Mouse (Mus musculus) kidney, adult 2 months (tissue): ENCODE results near the gene Lingo2. TPM values are rescaled to one million over a fixed set of nuclear protein-coding genes. Genes with fewer than 3 reads are reported as not detected.

ENCODE experiments used
- DNase-seq: peaks from one replicate; pipeline ENCODE4 v3.0.0; 2021
- H3K27ac ChIP-seq: fragments of 200-500 bp; 2 replicates; pipeline ENCODE4 v1.5.1; 2012; ENCODE audit warnings: low read depth, low read length, control low read depth, inconsistent platforms; ENCODE audit not compliant: insufficient read depth
- H3K27me3 ChIP-seq: fragments of 200-500 bp; replicated peaks from 2 replicates; pipeline ENCODE4 v1.6.1; 2012; ENCODE audit warnings: mild to moderate bottlenecking, moderate library complexity, low read length, inconsistent platforms; ENCODE audit not compliant: control insufficient read depth, insufficient read depth
- H3K36me3 ChIP-seq: fragments of 200-500 bp; 2 replicates; pipeline ENCODE4 v1.6.1; 2012; ENCODE audit warnings: mild to moderate bottlenecking, moderate library complexity, low read length, inconsistent platforms; ENCODE audit not compliant: control insufficient read depth, insufficient read depth
- H3K4me1 ChIP-seq: fragments of 200-500 bp; 2 replicates; pipeline ENCODE4 v1.6.1; 2011; ENCODE audit warnings: low read length; ENCODE audit not compliant: control insufficient read depth, insufficient read depth
- H3K4me3 ChIP-seq: fragments of 200-500 bp; 2 replicates; pipeline ENCODE4 v1.5.1; 2011; ENCODE audit warnings: mild to moderate bottlenecking, low read depth, low read length, control low read depth; ENCODE audit not compliant: insufficient read depth
- CTCF ChIP-seq: fragments of 200-500 bp; conservative IDR thresholded peaks from 2 replicates; pipeline ENCODE4 v1.5.1; 2011; ENCODE audit warnings: low read depth, mild to moderate bottlenecking, control low read depth, low read length, moderate library complexity, mixed read lengths; ENCODE audit not compliant: insufficient read depth, insufficient read length
- POLR2A ChIP-seq: fragments of 200-500 bp; IDR thresholded peaks from one replicate; pipeline ENCODE4 v1.6.1; 2011; ENCODE audit warnings: low read depth, low read length, control low read depth
- WGBS: fragments of 180-500 bp; shearing (Covaris S2); methylation state at CpG from one replicate; pipeline ENCODE4 v1.1.7; 2018; 5-methylcytosine and 5-hydroxymethylcytosine counted together
- polyA plus RNA-seq: library from polyadenylated mRNA; depleted of rRNA; stranded (reverse); fragments of >200 nt; gene quantifications from 2 replicates; pipeline ENCODE4 v1.2.3, GENCODE M21; 2012

Gene Lingo2
- polyA plus RNA-seq, 1 experiment, result 0.09 TPM

GRCm38 (mm10) chr4:35846518-35846917 lies 1105.0 kb downstream of the Lingo2 start:
- no peaks in the 10 kb centered on the region for H3K36me3 ChIP-seq
- DNase-seq, result no peak
- H3K27ac ChIP-seq, result no peak overlapping the region
- 90% methylated on average over 1 of the region's 1 CpGs for WGBS
- H3K4me3 ChIP-seq, result no peak overlapping the region
- H3K27me3 ChIP-seq, result no peaks in the 10 kb centered on the region
- no peaks in the 10 kb centered on the region for H3K4me1 ChIP-seq
- TF ChIP-seq POLR2A (no peak), CTCF (no peak)

GRCm38 (mm10) chr4:35845140-35845539 lies 1106.4 kb downstream of the Lingo2 start:
- 65% methylated on average over 7 of the region's 7 CpGs for WGBS
- TF ChIP-seq CTCF (no peak), POLR2A (no peak)
- DNase-seq, result no peak

GRCm38 (mm10) chr4:35844518-35844917 lies 1107.0 kb downstream of the Lingo2 start:
- Histone ChIP-seq H3K4me1 (no peaks in the 10 kb centered on the region), H3K4me3 (no peak overlapping the region), H3K27me3 (no peaks in the 10 kb centered on the region), H3K27ac (no peak overlapping the region), H3K36me3 (no peaks in the 10 kb centered on the region)
- TF ChIP-seq CTCF (no peak), POLR2A (no peak)
- no peak for DNase-seq
- 69% methylated on average over 6 of the region's 6 CpGs for WGBS

More at GRCm38 (mm10) chr4:35845140-35845539, 1106.4 kb downstream of the Lingo2 start:
- H3K36me3 ChIP-seq, result no peaks in the 10 kb centered on the region
- no peak overlapping the region for H3K27ac ChIP-seq
- H3K27me3 ChIP-seq, result no peaks in the 10 kb centered on the region
- no peak overlapping the region for H3K4me3 ChIP-seq
- no peaks in the 10 kb centered on the region for H3K4me1 ChIP-seq

GRCm38 (mm10) chr4:35823322-35823870 lies 1128.2 kb downstream of the Lingo2 start:
- no peaks in the 10 kb centered on the region for H3K4me1 ChIP-seq
- WGBS, result 89% methylated on average over 7 of the region's 7 CpGs
- H3K4me3 ChIP-seq, result no peak overlapping the region
- H3K27me3 ChIP-seq, result no peaks in the 10 kb centered on the region
- TF ChIP-seq POLR2A (no peak), CTCF (no peak)
- DNase-seq, result no peak
- no peaks in the 10 kb centered on the region for H3K36me3 ChIP-seq
- no peak overlapping the region for H3K27ac ChIP-seq

GRCm38 (mm10) chr4:35820701-35821100 lies 1130.8 kb downstream of the Lingo2 start:
- no peaks in the 10 kb centered on the region for H3K36me3 ChIP-seq
- no peak overlapping the region for H3K27ac ChIP-seq
- DNase-seq, result no peak
- H3K4me3 ChIP-seq, result no peak overlapping the region
- H3K27me3 ChIP-seq, result no peaks in the 10 kb centered on the region
- WGBS, result 92% methylated on average over 1 of the region's 1 CpGs
- no peaks in the 10 kb centered on the region for H3K4me1 ChIP-seq
- TF ChIP-seq POLR2A (no peak), CTCF (no peak)

GRCm38 (mm10) chr4:35814698-35815097 lies 1136.8 kb downstream of the Lingo2 start:
- no peaks in the 10 kb centered on the region for H3K27me3 ChIP-seq
- H3K4me3 ChIP-seq, result no peak overlapping the region
- no peak overlapping the region for H3K27ac ChIP-seq
- 80% methylated on average over 1 of the region's 1 CpGs for WGBS
- no peak for DNase-seq
- H3K36me3 ChIP-seq, result no peaks in the 10 kb centered on the region
- TF ChIP-seq POLR2A, result no peak
- H3K4me1 ChIP-seq, result no peaks in the 10 kb centered on the region

GRCm38 (mm10) chr4:35807497-35808210 lies 1143.9 kb downstream of the Lingo2 start:
- Histone ChIP-seq H3K4me1 (no peaks in the 10 kb centered on the region), H3K4me3 (no peak overlapping the region)
- no peak for DNase-seq

More at GRCm38 (mm10) chr4:35807497-35808210, 1143.9 kb downstream of the Lingo2 start:
- TF ChIP-seq POLR2A (no peak), CTCF (no peak)
- Histone ChIP-seq H3K27me3 (no peaks in the 10 kb centered on the region), H3K36me3 (no peaks in the 10 kb centered on the region), H3K27ac (no peak overlapping the region)
- whole genome bisulfite sequencing, result 77% methylated on average over 6 of the region's 6 CpGs
